ENCODE assay signal across 16 mouse cellular contexts in the genomic region with DNA sequence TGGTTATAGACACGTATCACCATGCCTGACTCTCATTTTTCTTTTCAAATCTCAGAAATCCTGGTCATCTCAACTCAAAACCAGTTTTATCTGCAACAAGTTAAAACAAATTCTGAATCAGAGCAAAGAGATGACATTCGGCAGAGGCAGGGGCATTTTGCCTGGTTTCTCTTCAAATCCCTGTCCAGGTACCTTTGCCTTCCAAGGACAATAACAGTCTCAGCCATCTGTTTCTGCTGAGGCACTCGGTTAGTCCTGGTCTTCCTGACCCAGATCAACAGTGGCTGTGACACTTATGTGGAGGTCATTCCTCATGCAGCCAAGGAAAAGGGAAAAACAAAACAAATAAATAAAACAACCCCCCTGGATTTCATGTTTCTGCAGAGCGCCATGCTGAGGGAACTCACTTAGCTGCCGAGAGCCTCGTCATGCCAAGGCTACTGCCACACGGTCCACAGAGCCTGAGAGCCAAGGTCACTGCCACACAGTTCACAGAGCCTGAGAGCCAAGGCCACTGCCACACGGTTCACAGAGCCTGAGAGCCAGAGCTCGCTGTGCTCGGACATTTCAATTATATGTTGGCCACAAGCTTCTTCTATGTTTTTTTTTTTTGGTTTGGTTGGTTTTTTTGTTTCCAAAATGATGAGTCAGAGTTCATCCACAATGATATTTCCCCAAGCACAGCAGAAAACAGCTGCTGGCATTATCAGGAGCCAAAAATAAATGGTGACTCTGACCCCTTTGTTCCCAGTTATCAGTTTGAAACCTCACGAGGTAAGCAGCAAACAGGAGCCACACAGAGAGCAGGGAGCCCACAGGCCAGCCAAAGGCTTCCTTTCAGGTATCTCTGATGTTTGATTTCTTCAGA. TPM values are rescaled to one million over a fixed set of nuclear protein-coding genes. Genes with fewer than 3 reads are reported as not detected.
DNase-seq lines count a peak whose midpoint lies in the region; ATAC-seq and TF ChIP-seq lines count a peak whose summit lies in the region.
"Had no signal": no experiment of that assay in that cellular context is flagged by ENCODE, and none has a peak within 500 bp of the region (broad histone marks: within the 10 kb centered on the region; RNA-seq: fewer than 3 reads in every experiment).

No protein-coding gene starts in this region.

- no peak for TF ChIP-seq EP300 in MEL (IDR thresholded peaks at IDR 0.05; ENCODE audit: low read depth in 1 of 2, low read length in 2 of 2)

- TF ChIP-seq CTCF in MEL (IDR thresholded peaks at IDR 0.05 in 2 of 3, conservative IDR thresholded peaks at IDR 0.05 in 1 of 3; ENCODE audit: control insufficient read depth in 1 of 3, insufficient read depth in 1 of 3, low read depth in 2 of 3, low read length in 3 of 3, poor library complexity in 1 of 3, severe bottlenecking in 1 of 3) = no peak
- no peak for TF ChIP-seq CTCF in bone marrow macrophage, adult 2 months (IDR thresholded peaks at IDR 0.05; ENCODE audit: low read depth, low read length)

- peak; percentile 55 for DNase-seq in heart, adult 8-10 months (ENCODE audit: low spot score)
- no peak for DNase-seq in heart, postnatal 14 days
- DNase-seq in MEL (ENCODE audit: low read depth, low spot score) = no peak
- no peak for DNase-seq in urinary bladder, postnatal 36 days (ENCODE audit: low spot score in 2 of 2)
- no peak for DNase-seq in T-cell, adult 2 months (ENCODE audit: low spot score)
- DNase-seq: kidney, adult 11 months had no signal

- H3K4me2 ChIP-seq in heart, embryonic 13.5 days = no peak overlapping the region
- H3K4me2 ChIP-seq: stomach, embryonic 15.5 days had no signal

- TF ChIP-seq POLR2A in MEL (IDR thresholded peaks at IDR 0.05; ENCODE audit: control insufficient read depth in 1 of 2, insufficient read depth in 1 of 2, low read depth in 1 of 2, low read length in 2 of 2, poor library complexity in 1 of 2) = no peak
- TF ChIP-seq POLR2A in bone marrow macrophage, adult 2 months (IDR thresholded peaks at IDR 0.05; ENCODE audit: borderline replicate concordance, low read depth, low read length) = no peak

- no peak overlapping the region for H3K27ac ChIP-seq in MEL (ENCODE audit: control insufficient read depth, low read depth, low read length)
- H3K27ac ChIP-seq in bone marrow macrophage, adult 2 months (ENCODE audit: insufficient read depth, low read depth, low read length) = peak overlapping the region; percentile 32
- H3K27ac ChIP-seq in heart, embryonic 13.5 days (replicated peaks) = peak overlapping the region; percentile 91
- H3K27ac ChIP-seq: stomach, embryonic 15.5 days had no signal

- TF ChIP-seq RAD21 in MEL (IDR thresholded peaks at IDR 0.05; ENCODE audit: low read depth, low read length) = no peak

- H3K79me2 ChIP-seq in MEL (ENCODE audit: control insufficient read depth, insufficient read depth, low read length, poor library complexity) = no peaks in the 10 kb centered on the region

- no peaks in the 10 kb centered on the region for H3K27me3 ChIP-seq in MEL (ENCODE audit: control insufficient read depth in 1 of 2, insufficient read depth in 2 of 2, low read length in 2 of 2)
- H3K27me3 ChIP-seq in heart, embryonic 13.5 days (replicated peaks) = no peaks in the 10 kb centered on the region
- H3K27me3 ChIP-seq: stomach, embryonic 15.5 days had no signal

- H3K4me1 ChIP-seq in MEL (ENCODE audit: control insufficient read depth in 1 of 2, insufficient read depth in 2 of 2, low read length in 2 of 2) = no peaks in the 10 kb centered on the region
- peaks cover 15% of the 10 kb centered on the region for H3K4me1 ChIP-seq in bone marrow macrophage, adult 2 months (ENCODE audit: control insufficient read depth, insufficient read depth, low read length)
- peaks cover 48% of the 10 kb centered on the region for H3K4me1 ChIP-seq in heart, embryonic 13.5 days
- H3K4me1 ChIP-seq: stomach, embryonic 15.5 days had no signal

- ATAC-seq in heart, embryonic 13.5 days (ENCODE audit: extremely low read depth, insufficient number of reproducible peaks, low FRiP score, low TSS enrichment) = no peak
- no peak for ATAC-seq in erythroid progenitor cell, adult 5-6 weeks (replicated peaks; ENCODE audit: low FRiP score, poor library complexity, severe bottlenecking)
- ATAC-seq: activated CD4-positive, CD25-positive, alpha-beta regulatory T cell, adult 4 months; forebrain, embryonic 16.5 days; lung, postnatal 0 days had no signal

- no peak overlapping the region for H3K9ac ChIP-seq in MEL (ENCODE audit: control insufficient read depth, low read depth, low read length, poor library complexity, severe bottlenecking)
- peak overlapping the region; percentile 67 for H3K9ac ChIP-seq in heart, embryonic 13.5 days
- H3K9ac ChIP-seq: stomach, embryonic 15.5 days had no signal

- H3K4me3 ChIP-seq in MEL (ENCODE audit: control insufficient read depth in 1 of 2, insufficient read depth in 1 of 2, low read depth in 2 of 2, low read length in 2 of 2) = no peak overlapping the region
- H3K4me3 ChIP-seq in bone marrow macrophage, adult 2 months (ENCODE audit: insufficient read depth, low read length) = no peak overlapping the region
- no peak overlapping the region for H3K4me3 ChIP-seq in heart, embryonic 13.5 days
- H3K4me3 ChIP-seq: stomach, embryonic 15.5 days had no signal

- H3K9me3 ChIP-seq in MEL (replicated peaks; ENCODE audit: insufficient read depth, low read length) = no peaks in the 10 kb centered on the region
- H3K9me3 ChIP-seq in heart, embryonic 13.5 days = no peaks in the 10 kb centered on the region
- H3K9me3 ChIP-seq: stomach, embryonic 15.5 days had no signal

- whole genome bisulfite sequencing in heart, embryonic 13.5 days = 49% methylated on average over 11 of the region's 11 CpGs

- intact Hi-C loops in heart, postnatal 14 days (cut with DNase I) = no loop called here

- H3K36me3 ChIP-seq in MEL (ENCODE audit: control insufficient read depth in 1 of 2, insufficient read depth in 2 of 2, low read length in 2 of 2) = no peaks in the 10 kb centered on the region
- H3K36me3 ChIP-seq in heart, embryonic 13.5 days = peaks cover 22% of the 10 kb centered on the region

RNA-seq across cellular contexts. Expression of gene Uros, which starts 20.7 kb away (rescaled TPM):
- 10 to 100 TPM; 22.1 to 25.5 (median 23.2) TPM for total RNA-seq in heart, adult 8-10 months (2022)
- 10 to 100 TPM; 17.3 to 21.7 TPM for total RNA-seq in heart, postnatal 14 days (2021)
- total RNA-seq in MEL (2012; rRNA removed) = 12.3 and 17.5 TPM in 2 replicates
- polyA plus RNA-seq in MEL (2012; ENCODE audit: insufficient read depth in 1 of 2, insufficient read length in 2 of 2, low read depth in 1 of 2, low replicate concordance in 2 of 2, missing spikeins in 1 of 2) = 10 to 100 TPM in 1 of 2 experiments, not detected in 1; 22.0 TPM
- 9.4 and 10.3 TPM in 2 replicates for polyA plus RNA-seq in bone marrow macrophage, adult 2 months (2012; ENCODE audit: insufficient read depth, insufficient read length, missing spikeins)
- polyA plus RNA-seq in heart, embryonic 13.5 days (2015; fragmentation: Nextera tagmentation; extraction: Ambion mirVana) = 29.5 and 34.2 TPM in 2 replicates
- total RNA-seq in erythroid progenitor cell, adult 5-6 weeks (2015; ENCODE audit: low replicate concordance) = 390 and 410 TPM in 2 replicates
- total RNA-seq in erythroid progenitor cell, adult 5-6 weeks (2017; ENCODE audit: low replicate concordance) = 315 and 333 TPM in 2 replicates

RNA-seq across cellular contexts. Expression of gene Bccip, which starts 21.4 kb away (rescaled TPM):
- total RNA-seq in heart, adult 8-10 months (2022) = 10 to 100 TPM; 48.8 to 59.6 (median 59.1) TPM
- total RNA-seq in heart, postnatal 14 days (2021) = 10 to 100 TPM; 48.9 to 50.7 TPM
- total RNA-seq in MEL (2012; rRNA removed) = 86.2 and 91.0 TPM in 2 replicates
- polyA plus RNA-seq in MEL (2012; ENCODE audit: insufficient read depth in 1 of 2, insufficient read length in 2 of 2, low read depth in 1 of 2, low replicate concordance in 2 of 2, missing spikeins in 1 of 2) = 100 to 1,000 TPM in 1 of 2 experiments, not detected in 1; 150 TPM
- 54.1 and 65.1 TPM in 2 replicates for polyA plus RNA-seq in bone marrow macrophage, adult 2 months (2012; ENCODE audit: insufficient read depth, insufficient read length, missing spikeins)
- 81.7 and 88.8 TPM in 2 replicates for polyA plus RNA-seq in heart, embryonic 13.5 days (2015; fragmentation: Nextera tagmentation; extraction: Ambion mirVana)
- 36.0 and 87.6 TPM in 2 replicates for total RNA-seq in erythroid progenitor cell, adult 5-6 weeks (2015; ENCODE audit: low replicate concordance)
- 39.5 and 56.6 TPM in 2 replicates for total RNA-seq in erythroid progenitor cell, adult 5-6 weeks (2017; ENCODE audit: low replicate concordance)

RNA-seq across cellular contexts. Expression of gene Fank1, which starts 46.1 kb away (rescaled TPM):
- total RNA-seq in heart, adult 8-10 months (2022) = not detected
- total RNA-seq in heart, postnatal 14 days (2021) = under 1 TPM in 1 of 2 experiments, not detected in 1; 0.50 TPM
- 0.88 and 1.8 TPM in 2 replicates for total RNA-seq in MEL (2012; rRNA removed)
- polyA plus RNA-seq in MEL (2012; ENCODE audit: insufficient read depth in 1 of 2, insufficient read length in 2 of 2, low read depth in 1 of 2, low replicate concordance in 2 of 2, missing spikeins in 1 of 2) = under 1 TPM in 1 of 2 experiments, not detected in 1; 0.17 TPM
- not detected in 2 replicates for polyA plus RNA-seq in bone marrow macrophage, adult 2 months (2012; ENCODE audit: insufficient read depth, insufficient read length, missing spikeins)
- polyA plus RNA-seq in heart, embryonic 13.5 days (2015; fragmentation: Nextera tagmentation; extraction: Ambion mirVana) = 0.11 TPM in 1 of 2 replicates, not detected in the other
- total RNA-seq in erythroid progenitor cell, adult 5-6 weeks (2015; ENCODE audit: low replicate concordance) = not detected in 2 replicates
- total RNA-seq in erythroid progenitor cell, adult 5-6 weeks (2017; ENCODE audit: low replicate concordance) = not detected in 2 replicates
- total RNA-seq: granulocyte monocyte progenitor cell, adult 5-6 weeks had no signal
- polyA plus RNA-seq: activated CD4-positive, CD25-positive, alpha-beta regulatory T cell, adult 4 months had no signal

RNA-seq across cellular contexts. Expression of gene Mmp21, which starts 50.7 kb away (rescaled TPM):
- not detected for total RNA-seq in heart, adult 8-10 months (2022)
- total RNA-seq in heart, postnatal 14 days (2021) = not detected
- total RNA-seq in MEL (2012; rRNA removed) = not detected in 2 replicates
- not detected for polyA plus RNA-seq in MEL (2012; ENCODE audit: insufficient read depth in 1 of 2, insufficient read length in 2 of 2, low read depth in 1 of 2, low replicate concordance in 2 of 2, missing spikeins in 1 of 2)
- polyA plus RNA-seq in bone marrow macrophage, adult 2 months (2012; ENCODE audit: insufficient read depth, insufficient read length, missing spikeins) = not detected in 2 replicates
- polyA plus RNA-seq in heart, embryonic 13.5 days (2015; fragmentation: Nextera tagmentation; extraction: Ambion mirVana) = not detected in 2 replicates
- not detected in 2 replicates for total RNA-seq in erythroid progenitor cell, adult 5-6 weeks (2015; ENCODE audit: low replicate concordance)
- total RNA-seq in erythroid progenitor cell, adult 5-6 weeks (2017; ENCODE audit: low replicate concordance) = 1.2 TPM in 1 of 2 replicates, not detected in the other
- total RNA-seq: layer of hippocampus, postnatal 14 days had no signal
- polyA plus RNA-seq: limb, embryonic 14.5 days; lung, postnatal 0 days; stomach, embryonic 15.5 days had no signal

RNA-seq across cellular contexts. Expression of gene Dhx32, which starts 52.0 kb away (rescaled TPM):
- 10 to 100 TPM; 42.9 to 61.1 (median 50.7) TPM for total RNA-seq in heart, adult 8-10 months (2022)
- total RNA-seq in heart, postnatal 14 days (2021) = 10 to 100 TPM; 32.3 to 33.7 TPM
- 23.9 and 27.1 TPM in 2 replicates for total RNA-seq in MEL (2012; rRNA removed)
- polyA plus RNA-seq in MEL (2012; ENCODE audit: insufficient read depth in 1 of 2, insufficient read length in 2 of 2, low read depth in 1 of 2, low replicate concordance in 2 of 2, missing spikeins in 1 of 2) = 10 to 100 TPM in 1 of 2 experiments, not detected in 1; 25.6 TPM
- polyA plus RNA-seq in bone marrow macrophage, adult 2 months (2012; ENCODE audit: insufficient read depth, insufficient read length, missing spikeins) = 13.7 and 16.0 TPM in 2 replicates
- polyA plus RNA-seq in heart, embryonic 13.5 days (2015; fragmentation: Nextera tagmentation; extraction: Ambion mirVana) = 27.9 and 29.4 TPM in 2 replicates
- total RNA-seq in erythroid progenitor cell, adult 5-6 weeks (2015; ENCODE audit: low replicate concordance) = 3.2 and 3.4 TPM in 2 replicates
- 4.8 and 23.4 TPM in 2 replicates for total RNA-seq in erythroid progenitor cell, adult 5-6 weeks (2017; ENCODE audit: low replicate concordance)

Comparison
In these comparisons a context has a peak if more than half of its experiments do, and no peak if none do; other contexts are left out.
1. RNA of gene Uros, which starts 20.7 kb away (total RNA-seq): 315 to 410 TPM in erythroid progenitor cell, adult 5-6 weeks; 22.1 to 25.5 TPM in heart, adult 8-10 months, 17.3 to 21.7 TPM in heart, postnatal 14 days and 12.3 to 17.5 TPM in MEL; every median in the first group is over 10 times any median in the second.